Mouse (Mus musculus) embryonic fibroblast, embryonic 13.5 days (primary cell): ENCODE measurements around the gene Slc38a1. TPM values are rescaled to one million over a fixed set of nuclear protein-coding genes. Genes with fewer than 3 reads are reported as not detected.
A peak's percentile ranks its signal among the peaks of the same experiment; 100 is the strongest.

Experiments used
- H3K27ac ChIP-seq: 2 replicates; pipeline ENCODE4 v1.5.1; 2012; ENCODE audit warnings: low read length, control low read depth, inconsistent platforms; ENCODE audit not compliant: insufficient read depth
- H3K4me1 ChIP-seq: 2 replicates; pipeline ENCODE4 v1.6.1; 2011; ENCODE audit warnings: low read length; ENCODE audit not compliant: control insufficient read depth, insufficient read depth
- H3K4me3 ChIP-seq: 2 replicates; pipeline ENCODE4 v1.5.1; 2011; ENCODE audit warnings: mild to moderate bottlenecking, control low read depth, low read length; ENCODE audit not compliant: insufficient read depth
- CTCF ChIP-seq: IDR thresholded peaks from 2 replicates; pipeline ENCODE4 v1.5.1; 2011; ENCODE audit warnings: mild to moderate bottlenecking, control low read depth, low read length, moderate library complexity, borderline replicate concordance; ENCODE audit not compliant: insufficient read depth
- POLR2A ChIP-seq: IDR thresholded peaks from 2 replicates; pipeline ENCODE4 v1.6.1; 2011; ENCODE audit warnings: low read depth, mild to moderate bottlenecking, control low read depth, low read length, moderate library complexity
- polyA plus RNA-seq: library from polyadenylated mRNA; stranded (reverse); fragments of >200 nt; gene quantifications from 2 replicates; pipeline ENCODE4 v1.2.4, GENCODE M21; 2011; ENCODE audit warnings: low read depth; ENCODE audit not compliant: missing spikeins, insufficient read length

Slc38a1 gene
- polyA plus RNA-seq: 63.2 and 74.6 TPM in 2 replicates

GRCm38 (mm10) chr15:96642436-96643405, at the start of gene Slc38a1:
Gene Slc38a1, minus strand, starts transcription at chr15:96642913.
- peak; percentile 73 for TF ChIP-seq POLR2A
- TF ChIP-seq CTCF: no peak
- Histone ChIP-seq H3K4me1 (no peaks in the 10 kb centered on the region), H3K4me3 (peak within 1 kb of the TSS; percentile 86), H3K27ac (peak within 1 kb of the TSS; percentile 93)

- Histone ChIP-seq H3K27ac (no peak overlapping the region), H3K4me1 (0 out of 2 replicates have a peak, but pooled peaks cover 2% of the 10 kb centered on the region), H3K4me3 (no peak overlapping the region)
- TF ChIP-seq CTCF: no peak
- no peak for TF ChIP-seq POLR2A
Observed at GRCm38 (mm10) chr15:96692401-96692800, 49.7 kb upstream of the Slc38a1 start.

- no peak overlapping the region for H3K27ac ChIP-seq
- TF ChIP-seq CTCF (no peak), POLR2A (no peak)
- 0 out of 2 replicates have a peak, but pooled peaks cover 2% of the 10 kb centered on the region for H3K4me1 ChIP-seq
- no peak overlapping the region for H3K4me3 ChIP-seq
Observed at GRCm38 (mm10) chr15:96691381-96691780, 48.7 kb upstream of the Slc38a1 start.

- TF ChIP-seq POLR2A (no peak), CTCF (no peak)
- no peak overlapping the region for H3K27ac ChIP-seq
- H3K4me1 ChIP-seq: 0 out of 2 replicates have a peak, but pooled peaks cover 2% of the 10 kb centered on the region
- no peak overlapping the region for H3K4me3 ChIP-seq
Observed at GRCm38 (mm10) chr15:96690829-96691228, 48.1 kb upstream of the Slc38a1 start.

- no peak overlapping the region for H3K4me3 ChIP-seq
- no peak for TF ChIP-seq CTCF
- TF ChIP-seq POLR2A: no peak
- H3K27ac ChIP-seq: no peak overlapping the region
- H3K4me1 ChIP-seq: 0 out of 2 replicates have a peak, but pooled peaks cover under 1% of the 10 kb centered on the region
Observed at GRCm38 (mm10) chr15:96689919-96690318, 47.2 kb upstream of the Slc38a1 start.

GRCm38 (mm10) chr15:96688784-96689318, 46.1 kb upstream of the Slc38a1 start:
- H3K4me3 ChIP-seq: no peak overlapping the region
- H3K4me1 ChIP-seq: no peaks in the 10 kb centered on the region

GRCm38 (mm10) chr15:96688036-96688435, 45.3 kb upstream of the Slc38a1 start:
- Histone ChIP-seq H3K4me1 (no peaks in the 10 kb centered on the region), H3K4me3 (no peak overlapping the region), H3K27ac (no peak overlapping the region)
- TF ChIP-seq CTCF (no peak), POLR2A (no peak)

More at GRCm38 (mm10) chr15:96688784-96689318, 46.1 kb upstream of the Slc38a1 start:
- TF ChIP-seq POLR2A (no peak), CTCF (no peak)
- H3K27ac ChIP-seq: no peak overlapping the region

GRCm38 (mm10) chr15:96687366-96687765, 44.7 kb upstream of the Slc38a1 start:
- TF ChIP-seq CTCF (no peak), POLR2A (no peak)
- H3K4me3 ChIP-seq: no peak overlapping the region
- no peaks in the 10 kb centered on the region for H3K4me1 ChIP-seq
- H3K27ac ChIP-seq: no peak overlapping the region

- Histone ChIP-seq H3K27ac (no peak overlapping the region), H3K4me1 (no peaks in the 10 kb centered on the region), H3K4me3 (no peak overlapping the region)
- TF ChIP-seq POLR2A (peak; percentile 46), CTCF (no peak)
Observed at GRCm38 (mm10) chr15:96686201-96687159, 43.8 kb upstream of the Slc38a1 start.
